Mouse (Mus musculus) liver, embryonic 16.5 days (tissue): ENCODE results near the gene Slc25a54. TPM values are rescaled to one million over a fixed set of nuclear protein-coding genes. Genes with fewer than 3 reads are reported as not detected.
A peak's percentile ranks its signal among the peaks of the same experiment; 100 is the strongest.

Experiments
- ATAC-seq: fragments of 200-750 bp; cut with Nextera tagmentation; 2 replicates; pipeline ENCODE4 v1.8.0; 2017; ENCODE audit warnings: low read depth, mild to moderate bottlenecking, moderate number of reproducible peaks, moderate library complexity
- H3K27ac ChIP-seq: fragments of 300-500 bp; sonication (generic); 2 replicates; pipeline ENCODE4 v1.5.1; 2014; ENCODE audit warnings: mild to moderate bottlenecking, low read length
- H3K27me3 ChIP-seq: fragments of 300-500 bp; sonication (generic); 2 replicates; pipeline ENCODE4 v1.6.1; 2014; ENCODE audit warnings: low read depth, low read length, mixed read lengths; ENCODE audit not compliant: control insufficient read depth, insufficient read depth
- H3K36me3 ChIP-seq: fragments of 300-500 bp; sonication (generic); 2 replicates; pipeline ENCODE4 v1.6.1; 2014; ENCODE audit warnings: mild to moderate bottlenecking; ENCODE audit not compliant: control insufficient read depth, insufficient read depth
- H3K4me1 ChIP-seq: fragments of 300-500 bp; sonication (generic); 2 replicates; pipeline ENCODE4 v1.6.1; 2014; ENCODE audit warnings: low read depth, low read length, mixed read lengths; ENCODE audit not compliant: control insufficient read depth
- H3K4me2 ChIP-seq: fragments of 300-500 bp; sonication (generic); 2 replicates; pipeline ENCODE4 v1.6.1; 2014; ENCODE audit warnings: low read depth, low read length, mixed read lengths
- H3K4me3 ChIP-seq: fragments of 300-500 bp; sonication (generic); 2 replicates; pipeline ENCODE4 v1.5.1; 2014; ENCODE audit warnings: low read depth, mild to moderate bottlenecking, low read length
- H3K9ac ChIP-seq: fragments of 300-500 bp; sonication (generic); 2 replicates; pipeline ENCODE4 v1.6.1; 2014; ENCODE audit warnings: low read depth, low read length
- H3K9me3 ChIP-seq: fragments of 300-500 bp; sonication (generic); replicated peaks from 2 replicates; pipeline ENCODE4 v1.6.1; 2016; ENCODE audit warnings: low read length; ENCODE audit not compliant: control insufficient read depth
- WGBS: fragments of 180-500 bp; shearing (Covaris S2); extraction: QIAGEN DNeasy Blood & Tissue Kit; methylation state at CpG from one replicate; pipeline ENCODE4 v1.1.7; 2014; ENCODE audit not compliant: insufficient replicate concordance; 5-methylcytosine and 5-hydroxymethylcytosine counted together
- polyA plus RNA-seq: library from polyadenylated mRNA; unstranded; fragments of >200 nt; fragmentation: Nextera tagmentation; extraction: Ambion mirVana; gene quantifications from 2 replicates; pipeline ENCODE4 v1.2.1, GENCODE M21; 2015

The Slc25a54 gene
- polyA plus RNA-seq, 1 experiment from 2014 or later, result not detected

GRCm38 (mm10) chr3:109051056-109051945 lies 29.0 kb upstream of the Slc25a54 start:
- Histone ChIP-seq H3K4me2 (no peak overlapping the region), H3K36me3 (no peaks in the 10 kb centered on the region)
- peak; percentile 48; the same call in 1 of the 2 replicates for ATAC-seq

DNA sequence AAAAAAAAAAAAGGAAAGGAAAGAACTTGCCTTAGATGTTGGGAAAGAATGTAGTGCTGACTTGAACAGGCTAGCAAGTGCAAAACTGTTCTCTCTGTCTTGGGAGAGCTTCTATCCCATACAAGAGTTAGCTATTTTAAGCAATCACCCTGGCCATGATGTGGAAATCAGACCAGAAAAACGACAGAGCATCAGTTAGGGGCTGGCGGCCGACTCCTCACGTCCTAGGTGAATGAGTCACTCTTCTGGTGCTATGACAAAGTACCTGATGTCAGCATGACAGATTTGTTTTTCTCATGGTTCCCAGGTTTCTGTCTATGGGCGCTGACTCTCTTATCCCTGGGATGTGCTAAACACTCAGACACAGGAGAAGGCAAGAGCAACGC lies 28.3 kb upstream of the Slc25a54 start:
- no peak for ATAC-seq
- Histone ChIP-seq H3K9me3 (no peaks in the 10 kb centered on the region), H3K9ac (no peak overlapping the region), H3K27ac (no peak overlapping the region), H3K4me1 (no peaks in the 10 kb centered on the region), H3K4me3 (no peak overlapping the region), H3K4me2 (no peak overlapping the region), H3K27me3 (no peaks in the 10 kb centered on the region), H3K36me3 (no peaks in the 10 kb centered on the region)
- 50% methylated on average over 6 of the region's 6 CpGs for WGBS

More at GRCm38 (mm10) chr3:109051056-109051945, 29.0 kb upstream of the Slc25a54 start:
- Histone ChIP-seq H3K4me1 (no peaks in the 10 kb centered on the region), H3K4me3 (no peak overlapping the region), H3K27ac (no peak overlapping the region), H3K9me3 (no peaks in the 10 kb centered on the region), H3K9ac (no peak overlapping the region), H3K27me3 (no peaks in the 10 kb centered on the region)
- WGBS, result 13% methylated on average over 11 of the region's 11 CpGs

DNA sequence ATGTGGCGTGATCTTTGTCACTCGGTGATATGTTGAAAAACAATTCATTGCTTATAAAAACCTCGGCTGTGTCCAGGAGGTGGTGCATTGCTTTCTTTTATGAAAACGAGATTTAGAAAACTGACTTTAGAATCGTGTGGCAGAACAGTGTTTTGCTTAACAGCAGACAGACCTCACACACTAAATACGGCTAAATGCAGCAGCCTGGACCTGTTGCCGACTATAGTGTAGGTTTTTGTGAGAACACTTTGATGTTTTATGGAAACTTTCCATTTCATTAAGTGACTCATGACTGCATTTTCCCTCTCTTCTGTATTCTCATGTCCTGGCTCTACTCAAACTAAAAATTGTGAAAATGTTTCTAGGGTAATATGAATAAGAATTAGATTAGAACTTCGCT lies 20.4 kb upstream of the Slc25a54 start:
- Histone ChIP-seq H3K36me3 (no peaks in the 10 kb centered on the region), H3K4me1 (no peaks in the 10 kb centered on the region), H3K9ac (no peak overlapping the region), H3K9me3 (no peaks in the 10 kb centered on the region), H3K27ac (no peak overlapping the region), H3K4me3 (no peak overlapping the region), H3K4me2 (no peak overlapping the region), H3K27me3 (no peaks in the 10 kb centered on the region)
- ATAC-seq, result no peak
- WGBS, result 57% methylated on average over 8 of the region's 8 CpGs

DNA sequence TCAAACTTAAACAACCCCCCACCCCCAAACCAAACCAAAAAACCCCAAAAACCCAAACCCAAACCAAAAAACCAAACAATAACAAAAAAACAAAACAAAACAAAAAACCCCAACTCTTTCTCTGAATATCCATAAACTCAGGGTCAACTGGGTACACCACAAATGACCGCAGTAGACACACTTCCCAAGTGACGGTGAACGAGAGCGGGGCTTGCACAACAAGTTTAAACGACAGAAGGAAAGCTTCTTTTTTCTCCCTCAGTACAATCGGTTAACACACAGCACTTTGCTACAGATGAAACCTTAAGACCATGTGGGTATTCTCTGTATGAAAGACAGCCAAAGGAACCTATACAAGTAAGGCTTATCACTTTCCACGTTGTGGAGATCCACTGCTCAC lies 17.9 kb upstream of the Slc25a54 start:
- no peak for ATAC-seq
- Histone ChIP-seq H3K4me2 (no peak overlapping the region), H3K9ac (no peak overlapping the region), H3K4me1 (no peaks in the 10 kb centered on the region), H3K36me3 (no peaks in the 10 kb centered on the region), H3K9me3 (no peaks in the 10 kb centered on the region), H3K27ac (no peak overlapping the region), H3K27me3 (no peaks in the 10 kb centered on the region), H3K4me3 (no peak overlapping the region)
- WGBS, result 50% methylated on average over 7 of the region's 7 CpGs

GRCm38 (mm10) chr3:109062989-109063388 lies 17.3 kb upstream of the Slc25a54 start:
- Histone ChIP-seq H3K27me3 (no peaks in the 10 kb centered on the region), H3K27ac (no peak overlapping the region), H3K9ac (no peak overlapping the region), H3K4me2 (no peak overlapping the region), H3K4me3 (no peak overlapping the region), H3K9me3 (no peaks in the 10 kb centered on the region), H3K4me1 (no peaks in the 10 kb centered on the region), H3K36me3 (no peaks in the 10 kb centered on the region)
- no peak for ATAC-seq
- WGBS, result 1% methylated on average over 6 of the region's 6 CpGs

DNA sequence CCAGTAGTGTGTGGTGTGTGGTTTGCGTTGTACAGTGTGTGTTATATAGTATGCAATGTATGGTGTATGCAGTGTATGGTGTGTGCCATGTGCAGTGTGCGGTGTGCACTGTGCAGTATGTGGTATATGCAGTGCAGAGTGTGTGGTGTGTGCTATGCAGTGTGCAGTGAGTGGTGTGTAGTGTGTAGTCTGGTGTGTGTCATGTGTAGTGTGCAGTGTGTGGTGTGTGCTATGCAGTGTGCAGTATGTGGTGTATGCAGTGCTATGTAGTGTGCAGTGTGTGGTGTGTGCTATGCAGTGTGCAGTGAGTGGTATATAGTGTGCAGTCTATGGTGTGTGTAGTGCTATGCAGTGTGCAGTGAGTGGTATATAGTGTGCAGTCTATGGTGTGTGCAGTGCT lies 4.1 kb downstream of the Slc25a54 start:
- Histone ChIP-seq H3K27ac (no peak overlapping the region), H3K4me3 (no peak overlapping the region), H3K9ac (no peak overlapping the region), H3K4me2 (no peak overlapping the region), H3K27me3 (no peaks in the 10 kb centered on the region), H3K9me3 (no peaks in the 10 kb centered on the region), H3K36me3 (no peaks in the 10 kb centered on the region), H3K4me1 (no peaks in the 10 kb centered on the region)
- 53% methylated on average over 2 of the region's 2 CpGs for WGBS
- ATAC-seq, result no peak

- Histone ChIP-seq H3K36me3 (no peaks in the 10 kb centered on the region), H3K4me3 (no peak overlapping the region), H3K9me3 (no peaks in the 10 kb centered on the region), H3K9ac (no peak overlapping the region), H3K4me2 (no peak overlapping the region), H3K27ac (no peak overlapping the region), H3K4me1 (no peaks in the 10 kb centered on the region), H3K27me3 (no peaks in the 10 kb centered on the region)
- no peak for ATAC-seq
- WGBS, result 24% methylated on average over 2 of the region's 2 CpGs
These were observed 8.2 kb downstream of the Slc25a54 start for GRCm38 (mm10) chr3:109088460-109088859.

DNA sequence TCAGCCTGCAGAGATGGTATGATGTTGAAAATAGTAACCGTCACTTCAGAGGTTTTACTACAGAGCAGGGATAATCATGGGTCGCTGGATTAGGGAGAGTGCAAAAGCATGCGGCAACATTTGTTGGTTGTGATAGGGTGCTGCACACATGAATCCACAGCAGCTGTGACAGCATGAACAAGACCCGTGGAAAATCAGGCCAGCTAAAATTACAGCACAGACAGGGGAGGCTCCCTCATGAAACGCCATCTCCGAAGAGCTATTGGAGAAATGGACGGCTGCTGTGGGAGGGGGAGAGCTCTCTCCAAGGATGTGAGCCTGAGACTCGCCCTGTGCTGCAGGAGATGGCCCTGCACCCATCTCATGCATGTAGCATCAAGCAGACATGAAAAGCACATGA lies 24.4 kb downstream of the Slc25a54 start:
- no peak for ATAC-seq
- no peaks in the 10 kb centered on the region for H3K27me3 ChIP-seq

GRCm38 (mm10) chr3:109117136-109117535 lies 36.9 kb downstream of the Slc25a54 start:
- Histone ChIP-seq H3K4me2 (no peak overlapping the region), H3K27ac (no peak overlapping the region), H3K9ac (no peak overlapping the region), H3K4me3 (no peak overlapping the region), H3K27me3 (no peaks in the 10 kb centered on the region), H3K36me3 (no peaks in the 10 kb centered on the region), H3K9me3 (no peaks in the 10 kb centered on the region), H3K4me1 (no peaks in the 10 kb centered on the region)
- ATAC-seq, result no peak

More for the DNA sequence above, 24.4 kb downstream of the Slc25a54 start:
- no peak overlapping the region for H3K4me2 ChIP-seq
- 62% methylated on average over 8 of the region's 8 CpGs for WGBS
- H3K9me3 ChIP-seq, result no peaks in the 10 kb centered on the region
- no peak overlapping the region for H3K27ac ChIP-seq
- H3K36me3 ChIP-seq, result no peaks in the 10 kb centered on the region
- no peak overlapping the region for H3K4me3 ChIP-seq
- H3K9ac ChIP-seq, result no peak overlapping the region
- no peaks in the 10 kb centered on the region for H3K4me1 ChIP-seq
